Mouse (Mus musculus): ENCODE measurements around the gene F2.
"Not testable (repeated sequence)": the region's sequence is repeated elsewhere in the genome, so short reads cannot be mapped to it uniquely, and the experiment has no call there.

Gene F2

GRCm38 (mm10) chr2:91645811-91646210 lies 9.6 kb upstream of the F2 start:
- no peak for DNase-seq (ENCODE audit: low spot score)

DNA sequence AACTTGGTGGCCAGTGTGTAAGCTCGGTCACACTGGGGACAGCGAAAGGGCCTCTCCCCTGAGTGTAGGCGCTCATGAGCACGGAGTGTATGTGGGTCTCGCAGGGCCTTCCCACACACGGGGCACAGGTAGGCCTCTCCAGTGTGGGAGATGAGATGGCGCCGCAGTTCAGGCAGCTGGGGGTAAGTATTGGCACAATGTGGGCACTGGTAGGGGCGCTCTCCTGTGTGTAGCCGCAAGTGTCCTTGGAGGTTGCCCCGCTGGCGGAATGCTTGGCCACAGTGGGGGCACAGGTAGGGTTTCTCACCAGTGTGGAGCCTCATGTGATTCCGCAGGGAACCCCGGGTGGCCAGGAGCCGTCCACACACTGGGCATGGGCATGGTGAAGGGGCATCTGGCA lies 9.1 kb upstream of the F2 start:
- no peak for DNase-seq (ENCODE audit: low spot score)

GRCm38 (mm10) chr2:91644021-91644420 lies 7.8 kb upstream of the F2 start:
- DNase-seq (ENCODE audit: low spot score), result no peak

- no peak for DNase-seq (ENCODE audit: low spot score)
Measured at GRCm38 (mm10) chr2:91642825-91643415, 6.7 kb upstream of the F2 start.

DNA sequence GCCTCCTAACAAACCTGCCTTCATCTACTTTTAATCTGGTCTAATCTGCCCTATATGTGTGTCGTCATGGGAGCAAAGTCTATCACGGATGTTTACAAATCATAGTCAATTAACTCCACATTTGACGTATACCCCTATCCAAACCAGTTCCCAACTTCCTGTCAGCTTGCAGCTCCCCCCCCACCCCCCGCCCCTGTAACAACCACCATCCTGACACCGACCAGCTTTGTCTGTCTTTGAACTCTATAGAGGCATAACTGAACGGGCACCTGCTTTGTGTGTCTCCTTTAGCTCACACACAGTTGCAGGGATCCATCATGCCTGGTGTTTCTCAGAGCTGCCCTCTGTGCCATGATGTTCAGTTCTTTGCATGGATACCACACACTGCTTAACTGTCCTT lies 2.7 kb upstream of the F2 start:
- no peak for DNase-seq (ENCODE audit: low spot score)

DNA sequence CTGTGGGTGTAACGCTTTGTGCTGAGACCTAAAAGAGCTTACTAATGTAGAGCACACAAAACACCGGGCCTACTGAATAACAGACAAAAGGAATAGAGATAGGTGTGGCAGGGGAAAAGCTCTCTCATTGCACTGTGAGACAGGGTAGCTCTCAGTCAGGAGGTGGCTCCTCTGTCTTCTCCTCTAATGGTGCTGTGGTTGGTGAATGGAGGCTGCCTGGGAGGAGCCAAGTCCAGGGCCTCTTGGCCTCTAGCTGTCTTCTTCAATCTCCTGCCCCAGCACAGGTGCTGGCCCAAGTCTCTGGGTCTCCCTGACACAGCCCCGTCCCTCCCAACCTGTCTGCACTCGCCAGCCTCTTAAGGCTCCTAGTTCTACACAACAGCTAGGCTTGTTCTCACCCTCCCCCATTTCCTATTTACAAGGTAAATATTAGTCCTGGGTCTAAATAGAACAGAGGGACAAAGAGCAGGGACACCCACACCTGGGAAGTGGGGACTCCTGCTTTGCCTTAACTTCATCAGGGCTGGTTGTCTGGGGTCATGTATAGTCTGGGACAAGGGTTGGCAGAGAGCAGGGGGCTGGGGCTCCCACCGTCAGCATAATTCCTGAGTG lies 619 bp upstream of the F2 start:
- no peak for DNase-seq (ENCODE audit: low spot score)

GRCm38 (mm10) chr2:91635486-91635885 lies 728 bp downstream of the F2 start:
- no peak for DNase-seq (ENCODE audit: low spot score)

DNA sequence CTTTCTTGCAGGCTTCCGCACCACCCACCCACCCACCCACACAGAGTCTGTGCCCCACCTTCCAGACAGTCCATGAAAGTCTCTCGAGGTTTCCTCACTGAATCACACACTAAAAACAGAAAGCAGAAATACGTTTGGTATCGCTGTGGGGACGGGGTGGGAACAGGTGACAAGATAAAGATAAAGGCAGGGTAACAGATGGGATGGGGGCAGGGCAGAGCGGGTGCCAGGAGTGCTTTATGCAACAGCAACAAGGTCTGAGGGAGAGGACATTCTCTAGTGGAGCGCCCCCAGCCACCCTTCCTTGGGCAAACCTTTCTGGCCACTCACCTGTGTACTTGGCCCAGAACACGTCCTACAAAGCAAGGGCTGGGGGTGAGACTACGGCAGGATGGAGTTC lies 1.4 kb downstream of the F2 start:
- no peak for DNase-seq (ENCODE audit: low spot score)

GRCm38 (mm10) chr2:91633334-91633977 lies 2.8 kb downstream of the F2 start:
- no peak for DNase-seq (ENCODE audit: low spot score)

DNA sequence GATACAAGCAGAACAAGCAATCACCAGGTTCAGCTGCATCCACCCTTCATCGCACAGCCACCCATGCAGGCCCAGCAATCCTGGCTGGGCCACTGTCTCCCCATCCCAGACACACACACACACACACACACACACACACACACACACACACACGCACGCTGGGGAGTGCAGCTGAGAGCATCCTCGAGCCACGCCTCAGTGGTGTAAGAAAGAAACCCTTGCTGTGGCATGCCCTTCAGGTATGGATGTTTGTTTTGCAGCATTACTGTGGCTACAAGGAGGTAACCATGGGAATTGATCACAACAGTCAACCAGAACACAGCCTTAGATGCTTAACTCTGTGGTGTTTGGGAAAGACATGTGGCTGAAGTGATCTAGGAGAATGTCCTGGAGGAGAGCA lies 3.9 kb downstream of the F2 start:
- no peak for DNase-seq (ENCODE audit: low spot score)

DNA sequence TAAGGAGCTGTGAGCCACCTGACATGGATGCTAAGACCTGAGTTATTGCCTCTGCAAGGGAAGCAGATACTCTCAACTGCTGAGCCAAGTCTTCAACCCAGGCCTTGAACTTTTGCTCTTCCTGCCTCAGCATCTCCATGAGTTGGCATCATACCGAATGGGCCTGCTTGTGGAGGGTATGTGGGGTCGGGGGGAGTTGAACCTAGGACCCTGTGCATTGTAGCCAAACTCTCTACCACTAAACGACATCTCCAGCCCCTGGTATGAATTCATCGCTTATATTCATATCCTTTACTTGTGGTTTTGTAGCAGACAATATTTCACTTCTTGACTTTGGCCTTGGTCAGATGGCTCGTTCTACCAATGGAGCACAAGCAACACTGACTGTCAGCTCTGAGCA lies 4.4 kb downstream of the F2 start:
- no peak for DNase-seq (ENCODE audit: low spot score)

GRCm38 (mm10) chr2:91630384-91630783 lies 5.8 kb downstream of the F2 start:
- no peak for DNase-seq (ENCODE audit: low spot score)

DNA sequence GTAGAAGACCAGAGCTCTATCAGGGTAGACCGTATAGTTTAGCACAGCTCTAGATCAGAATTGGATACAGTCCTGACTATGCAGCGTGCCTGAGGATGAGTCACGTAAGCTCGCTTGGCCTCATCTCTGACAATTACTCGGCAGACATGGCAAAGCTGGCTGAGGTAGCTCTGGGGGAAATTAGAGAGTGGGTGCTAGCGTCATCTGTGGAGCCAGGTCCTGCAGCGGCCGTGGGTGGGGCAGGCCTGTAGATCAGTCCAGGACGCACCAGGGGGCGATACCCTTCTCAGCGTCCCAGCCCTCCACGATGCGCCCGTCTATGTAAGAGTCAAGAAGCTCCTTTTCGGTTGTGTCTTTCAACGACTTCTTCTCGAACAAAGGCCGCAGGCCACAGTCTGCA lies 6.5 kb downstream of the F2 start:
- DNase-seq (ENCODE audit: low spot score), result peak; percentile 39

DNA sequence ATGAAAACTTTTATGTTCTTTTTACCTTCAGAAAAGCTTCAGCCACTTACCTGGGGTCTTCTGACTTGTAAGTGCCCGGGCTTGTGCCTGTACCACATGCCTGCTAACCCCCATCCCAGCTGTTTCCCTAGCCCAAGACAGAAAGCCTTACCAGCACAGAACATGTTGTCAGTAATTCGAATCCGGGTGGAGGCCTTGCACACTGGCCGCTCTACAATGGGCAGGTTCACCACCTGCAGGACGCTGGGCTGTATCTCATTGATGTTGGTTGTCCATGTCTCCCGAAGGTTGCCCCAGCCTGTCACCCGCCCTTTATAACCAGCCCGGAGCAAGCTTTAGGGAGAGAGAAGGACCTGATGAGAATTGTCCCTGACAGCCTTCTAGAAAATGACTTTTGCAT lies 8.0 kb downstream of the F2 start:
- DNase-seq (ENCODE audit: low spot score), result no peak

DNA sequence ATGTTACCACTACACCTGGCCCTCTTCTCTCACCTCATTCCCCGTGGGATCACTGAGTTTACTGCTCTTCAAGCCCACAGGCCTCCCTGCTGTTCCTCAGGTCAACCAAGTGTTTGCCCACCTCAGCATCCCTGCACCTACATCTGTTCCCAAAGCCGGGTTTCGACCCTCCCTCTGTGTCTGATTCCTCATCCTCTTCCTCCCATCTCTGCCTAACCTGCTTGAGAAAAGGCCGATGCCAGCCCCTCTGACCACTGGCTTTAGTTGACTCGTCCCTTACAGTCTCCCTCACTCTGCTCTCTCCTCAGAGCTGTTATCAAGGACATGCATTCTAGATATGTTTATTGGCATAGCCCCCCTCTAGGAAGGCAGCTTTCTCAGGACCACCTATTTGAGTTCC lies 8.7 kb downstream of the F2 start:
- DNase-seq (ENCODE audit: low spot score), result no peak

DNA sequence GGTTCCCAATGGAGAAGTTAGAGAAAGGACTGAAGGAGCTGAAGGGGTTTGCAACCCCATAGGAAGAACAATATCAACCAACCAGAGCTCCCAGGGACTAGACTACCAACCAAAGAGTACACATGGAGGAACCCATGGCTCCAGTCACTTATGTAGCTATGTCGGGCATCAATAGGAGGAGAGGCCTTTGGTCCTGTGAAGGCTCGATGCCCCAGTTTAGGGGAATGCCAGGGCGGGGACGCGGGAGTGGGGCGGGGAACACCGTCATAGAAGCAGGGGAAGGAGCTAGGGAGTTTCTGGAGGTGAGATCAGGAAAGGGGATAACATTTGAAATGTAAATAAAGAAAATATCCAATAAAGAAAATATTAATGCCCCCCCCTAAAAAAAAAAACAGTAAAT lies 12.8 kb downstream of the F2 start:
- not testable (repeated sequence) for DNase-seq (ENCODE audit: low spot score)

DNA sequence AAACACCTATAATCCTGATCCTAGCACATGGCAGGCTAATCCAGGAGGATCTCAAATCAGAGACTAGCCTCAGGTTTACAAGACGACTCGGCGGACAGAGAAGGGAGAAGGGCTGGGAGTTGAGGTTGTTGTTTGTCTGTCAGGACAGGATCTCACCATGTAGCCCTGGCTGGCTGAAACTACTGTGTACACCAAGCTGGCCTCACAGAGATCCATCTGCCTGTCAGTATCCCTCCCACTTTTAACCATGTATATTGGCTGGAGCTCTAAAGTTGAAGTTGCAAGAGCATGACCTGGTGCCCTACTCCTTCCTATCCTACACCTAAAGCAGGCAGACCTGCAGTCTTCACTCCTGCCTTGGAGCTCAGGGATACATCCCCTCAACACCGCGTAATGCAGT lies 13.9 kb downstream of the F2 start:
- DNase-seq (ENCODE audit: low spot score), result no peak

- DNase-seq (ENCODE audit: low spot score), result not testable (repeated sequence)
Measured at GRCm38 (mm10) chr2:91609370-91609769, 26.8 kb downstream of the F2 start.

DNA sequence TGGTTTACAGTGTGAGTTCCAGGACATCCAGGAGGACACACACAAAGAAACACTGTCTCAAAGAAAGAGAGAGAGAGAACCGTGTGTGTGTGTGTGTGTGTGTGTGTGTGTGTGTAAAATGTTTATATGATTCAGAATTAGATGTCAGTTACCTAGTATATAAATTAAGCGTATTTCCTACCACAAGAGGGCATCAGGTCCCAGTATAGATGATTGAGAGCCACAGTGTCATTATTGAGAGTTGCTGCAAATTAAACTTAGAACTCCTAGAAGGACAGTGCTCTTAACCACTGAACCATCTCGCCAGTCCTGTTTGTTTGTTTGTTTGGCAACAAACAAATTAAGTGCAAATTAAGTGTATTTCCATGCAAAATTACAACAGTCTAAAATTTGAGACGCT lies 33.8 kb downstream of the F2 start:
- no peak for DNase-seq (ENCODE audit: low spot score)

GRCm38 (mm10) chr2:91600475-91600874 lies 35.7 kb downstream of the F2 start:
- no peak for DNase-seq (ENCODE audit: low spot score)

DNA sequence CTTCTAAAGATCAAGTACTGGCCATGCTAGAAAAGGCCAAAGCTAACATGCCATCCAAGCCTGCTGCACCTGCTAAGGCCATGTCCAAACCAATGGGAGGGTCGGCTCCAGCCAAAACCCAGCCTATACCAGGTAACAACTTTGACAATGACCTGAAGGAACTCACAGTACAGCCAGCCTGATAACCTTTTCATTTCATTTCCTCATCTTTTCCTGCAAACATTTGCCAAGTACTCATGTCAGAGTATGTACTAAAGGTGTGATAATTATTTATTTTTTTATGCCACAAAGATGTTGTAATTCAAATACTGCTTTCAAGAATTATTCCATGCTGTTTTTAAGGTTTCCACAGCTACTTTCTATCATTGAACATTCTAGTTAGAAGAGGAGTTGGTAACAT lies 50.0 kb downstream of the F2 start:
- no peak for DNase-seq (ENCODE audit: low spot score)

GRCm38 (mm10) chr2:91580894-91581293 lies 55.3 kb downstream of the F2 start:
- DNase-seq (ENCODE audit: low spot score), result no peak
